Mouse (Mus musculus) liver, embryonic 14.5 days (tissue): Measurements from ENCODE around the gene Nsmce4a. TPM values are rescaled to one million over a fixed set of nuclear protein-coding genes. Genes with fewer than 3 reads are reported as not detected.

Experiments
- ATAC-seq: fragments of 200-750 bp; cut with Nextera tagmentation; 2 replicates; pipeline ENCODE4 v1.8.0; 2017; ENCODE audit warnings: moderate number of reproducible peaks, mild to moderate bottlenecking, moderate library complexity; ENCODE audit not compliant: insufficient read depth
- DNase-seq, 3 experiments: peaks; one replicate each; pipeline ENCODE4 v3.0.0-alpha.2; 2012 to 2013; ENCODE audit warnings: low read depth in 3 of 3, low spot score in 3 of 3
- H3K27ac ChIP-seq: fragments of 300-500 bp; sonication (generic); 2 replicates; pipeline ENCODE4 v1.5.1; 2014; ENCODE audit warnings: moderate library complexity, mild to moderate bottlenecking, control low read depth, inconsistent platforms
- H3K27me3 ChIP-seq: fragments of 300-500 bp; sonication (generic); 2 replicates; pipeline ENCODE4 v1.6.1; 2014; ENCODE audit warnings: mild to moderate bottlenecking, low read length, moderate library complexity; ENCODE audit not compliant: control insufficient read depth, insufficient read depth
- H3K36me3 ChIP-seq: fragments of 300-500 bp; sonication (generic); replicated peaks from 2 replicates; pipeline ENCODE4 v1.6.1; 2014; ENCODE audit warnings: low read depth; ENCODE audit not compliant: control insufficient read depth, insufficient read depth
- H3K4me1 ChIP-seq, 2 experiments: fragments of 200-500 bp in 1 of 2; fragments of 300-500 bp in 1 of 2; sonication (generic) in 1 of 2; replicated peaks; 2 replicates each; pipeline ENCODE4 v1.6.1; 2012 to 2014; ENCODE audit warnings: antibody characterized with exemption in 1 of 2, inconsistent platforms in 1 of 2, low read length in 1 of 2; ENCODE audit not compliant: control insufficient read depth in 2 of 2, insufficient read depth in 2 of 2
- H3K4me2 ChIP-seq: fragments of 300-500 bp; sonication (generic); 2 replicates; pipeline ENCODE4 v1.6.1; 2014; ENCODE audit warnings: low read depth, mild to moderate bottlenecking, control low read depth, moderate library complexity
- H3K4me3 ChIP-seq, 2 experiments: fragments of 200-500 bp in 1 of 2; fragments of 300-500 bp in 1 of 2; sonication (generic) in 1 of 2; 2 replicates each; pipeline ENCODE4 v1.5.1; 2012 to 2014; ENCODE audit warnings: low read depth in 2 of 2, low read length in 2 of 2, mild to moderate bottlenecking in 2 of 2, control low read depth in 1 of 2, inconsistent platforms in 1 of 2, moderate library complexity in 1 of 2; ENCODE audit not compliant: insufficient read depth in 1 of 2
- H3K9ac ChIP-seq: fragments of 300-500 bp; sonication (generic); replicated peaks from 2 replicates; pipeline ENCODE4 v1.6.1; 2014; ENCODE audit warnings: mild to moderate bottlenecking, control low read depth, moderate library complexity
- H3K9me3 ChIP-seq: fragments of 300-500 bp; sonication (generic); 2 replicates; pipeline ENCODE4 v1.6.1; 2016; ENCODE audit warnings: low read length, mixed read lengths; ENCODE audit not compliant: control insufficient read depth
- CTCF ChIP-seq: IDR thresholded peaks from 2 replicates; pipeline ENCODE4 v1.5.1; 2016; ENCODE audit warnings: antibody characterized with exemption, low read depth, control low read depth
- EP300 ChIP-seq: IDR thresholded peaks from 2 replicates; pipeline ENCODE4 v1.6.1; 2016; ENCODE audit warnings: antibody characterized with exemption, low read depth
- WGBS: fragments of 180-500 bp; shearing (Covaris S2); extraction: QIAGEN DNeasy Blood & Tissue Kit; methylation state at CpG from one replicate; pipeline ENCODE4 v1.1.7; 2014; ENCODE audit not compliant: insufficient replicate concordance; 5-methylcytosine and 5-hydroxymethylcytosine counted together
- polyA plus RNA-seq, 2 experiments: library from polyadenylated mRNA; depleted of rRNA in 1 of 2; stranded (reverse) in 1 of 2; unstranded in 1 of 2; fragments of >200 nt; fragmentation: Nextera tagmentation in 1 of 2; extraction: Ambion mirVana in 1 of 2; gene quantifications; 2 replicates each; pipeline versions ENCODE4 v1.2.1 to v1.2.3; 2012 to 2014

The Nsmce4a gene
- polyA plus RNA-seq, 2 experiments, result 53.2 to 115 TPM

GRCm38 (mm10) chr7:130518213-130519095 is 54.5 kb downstream of the Nsmce4a start:
- Histone ChIP-seq H3K36me3 (no peaks in the 10 kb centered on the region; the same call in none of the 2 replicates), H3K27ac (no peak overlapping the region), H3K9ac (peak overlapping the region; percentile 94), H3K4me1 (peaks cover 9 to 19% of the 10 kb centered on the region in 2 experiments), H3K4me2 (peak overlapping the region; percentile 81), H3K27me3 (no peaks in the 10 kb centered on the region), H3K4me3 (peak overlapping the region; percentile 86 to 89), H3K9me3 (no peaks in the 10 kb centered on the region)
- DNase-seq (no peak), ATAC-seq (no peak)
- 26% methylated on average over 26 of the region's 26 CpGs for WGBS
- TF ChIP-seq CTCF, result no peak
- no peak for TF ChIP-seq EP300

DNA sequence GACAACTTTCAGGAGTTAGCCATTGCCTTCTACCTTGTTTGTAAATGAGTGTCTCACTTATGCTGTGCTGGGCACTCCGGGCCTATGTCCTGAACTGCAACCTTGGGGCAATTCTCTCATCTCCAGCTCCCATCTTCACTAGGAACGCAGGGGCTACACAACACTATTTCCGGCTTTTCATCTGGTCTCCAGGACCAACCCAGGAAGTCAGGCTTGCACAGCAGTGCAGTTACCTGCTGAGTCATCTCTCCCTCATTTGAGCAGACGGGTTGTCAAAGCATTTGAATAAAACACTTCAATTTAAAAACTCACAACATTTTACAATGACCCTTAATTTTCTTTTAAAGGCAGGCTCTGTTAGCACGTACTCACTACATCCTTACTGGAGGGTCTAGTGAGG is 62.7 kb downstream of the Nsmce4a start:
- Histone ChIP-seq H3K4me2 (no peak overlapping the region), H3K4me3 (no peak overlapping the region), H3K36me3 (peaks cover 10% of the 10 kb centered on the region), H3K27me3 (no peaks in the 10 kb centered on the region), H3K9me3 (no peaks in the 10 kb centered on the region), H3K4me1 (no peaks in the 10 kb centered on the region), H3K27ac (no peak overlapping the region), H3K9ac (no peak overlapping the region)
- TF ChIP-seq CTCF, result no peak
- TF ChIP-seq EP300, result no peak
- WGBS, result 71% methylated on average over 5 of the region's 5 CpGs
- ATAC-seq (no peak), DNase-seq (no peak)

DNA sequence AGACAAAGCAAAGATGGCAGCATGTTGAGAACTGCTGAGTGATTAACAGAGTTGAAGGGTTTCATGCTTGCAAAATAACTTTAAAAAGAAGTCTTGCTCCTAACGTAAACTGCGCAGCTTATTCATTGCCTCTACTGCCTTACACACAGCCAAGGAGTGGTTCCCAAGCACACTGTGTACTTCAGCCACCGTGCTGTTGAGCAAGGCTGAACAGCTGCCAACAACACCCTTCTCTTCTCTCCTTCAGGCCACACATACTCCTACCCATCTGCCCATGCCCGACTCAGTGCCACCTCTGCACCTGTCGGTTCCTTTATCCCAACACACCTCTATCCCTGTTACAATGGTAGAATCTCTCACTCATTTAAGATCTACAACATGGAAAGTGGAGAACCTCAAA is 69.9 kb downstream of the Nsmce4a start:
- no peak for ATAC-seq
- H3K27ac ChIP-seq, result no peak overlapping the region
- H3K9me3 ChIP-seq, result no peaks in the 10 kb centered on the region
- H3K4me1 ChIP-seq, result no peaks in the 10 kb centered on the region
- no peak for DNase-seq
- H3K4me2 ChIP-seq, result no peak overlapping the region
- WGBS, result 87% methylated on average over 5 of the region's 5 CpGs
- TF ChIP-seq CTCF, result no peak
- no peak for TF ChIP-seq EP300
- H3K36me3 ChIP-seq, result peaks cover 15% of the 10 kb centered on the region
- H3K4me3 ChIP-seq, result no peak overlapping the region
- H3K27me3 ChIP-seq, result no peaks in the 10 kb centered on the region
- H3K9ac ChIP-seq, result no peak overlapping the region

DNA sequence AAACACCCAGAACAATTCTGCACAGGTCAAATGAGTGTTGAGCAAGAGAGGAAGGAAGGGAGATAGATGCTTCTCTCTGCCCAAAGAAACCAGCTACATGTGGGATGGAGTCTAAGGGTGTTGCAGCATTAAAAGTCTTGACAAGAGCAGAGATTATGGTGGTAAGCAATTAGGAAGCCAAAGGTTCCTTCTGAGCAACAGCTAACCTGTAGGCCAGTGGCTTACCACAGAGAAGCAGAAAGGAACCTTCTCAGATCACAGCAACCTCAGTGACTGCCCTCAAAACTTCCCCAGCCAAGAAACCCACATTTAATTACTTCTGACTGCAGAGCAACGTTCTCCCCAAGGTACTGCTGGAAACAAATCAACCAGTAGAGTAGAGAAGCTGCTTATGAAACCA is 71.4 kb downstream of the Nsmce4a start:
- no peak for DNase-seq
- no peak for TF ChIP-seq EP300
- TF ChIP-seq CTCF, result no peak
- Histone ChIP-seq H3K9me3 (no peaks in the 10 kb centered on the region), H3K4me2 (no peak overlapping the region), H3K36me3 (peaks cover 15% of the 10 kb centered on the region), H3K27me3 (no peaks in the 10 kb centered on the region), H3K27ac (no peak overlapping the region), H3K4me1 (no peaks in the 10 kb centered on the region), H3K9ac (no peak overlapping the region), H3K4me3 (no peak overlapping the region)
- 61% methylated on average over 1 of the region's 1 CpGs for WGBS
- ATAC-seq, result no peak

GRCm38 (mm10) chr7:130493346-130493745 is 79.6 kb downstream of the Nsmce4a start:
- Histone ChIP-seq H3K4me3 (no peak overlapping the region), H3K36me3 (no peaks in the 10 kb centered on the region; the same call in 1 of the 2 replicates), H3K27ac (no peak overlapping the region), H3K27me3 (no peaks in the 10 kb centered on the region), H3K4me1 (no peaks in the 10 kb centered on the region), H3K4me2 (no peak overlapping the region), H3K9me3 (no peaks in the 10 kb centered on the region), H3K9ac (no peak overlapping the region)
- DNase-seq (no peak), ATAC-seq (no peak)
- WGBS, result 71% methylated on average over 3 of the region's 3 CpGs
- TF ChIP-seq CTCF, result no peak
- TF ChIP-seq EP300, result no peak
